Mouse (Mus musculus) Muller cell, postnatal 12 days (primary cell): Measurements from ENCODE around the gene Pkd1l3.
A peak's percentile ranks its signal among the peaks of the same experiment; 100 is the strongest.

ENCODE experiments used
- DNase-seq: peaks from one replicate; pipeline ENCODE4 v3.0.0-alpha.2; 2015; ENCODE audit errors: inconsistent ontology term

Pkd1l3 gene

GRCm38 (mm10) chr8:109614243-109615210 lies at the start of gene Pkd1l3:
Gene Pkd1l3, plus strand, starts transcription at chr8:109614517.
- DNase-seq = no peak

DNA sequence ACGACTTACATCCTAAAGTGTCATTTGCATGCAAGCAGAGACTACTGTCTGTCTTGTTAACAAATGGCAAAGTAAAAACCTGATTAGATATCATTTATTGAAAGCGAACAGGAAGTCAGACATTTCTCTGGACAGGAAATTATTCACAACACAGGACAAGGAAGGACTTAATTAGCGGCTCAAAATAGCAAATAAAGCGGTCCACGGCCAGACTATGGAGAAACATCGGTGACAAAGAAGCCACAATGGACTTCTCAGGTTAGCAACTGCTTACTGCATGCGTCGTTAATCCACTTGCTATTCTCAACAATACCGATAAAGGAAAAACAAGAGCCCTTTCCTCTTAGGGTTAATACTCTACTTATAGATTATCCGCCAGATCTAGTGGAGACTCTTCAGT lies 49.6 kb upstream of the Pkd1l3 start:
- no peak for DNase-seq

DNA sequence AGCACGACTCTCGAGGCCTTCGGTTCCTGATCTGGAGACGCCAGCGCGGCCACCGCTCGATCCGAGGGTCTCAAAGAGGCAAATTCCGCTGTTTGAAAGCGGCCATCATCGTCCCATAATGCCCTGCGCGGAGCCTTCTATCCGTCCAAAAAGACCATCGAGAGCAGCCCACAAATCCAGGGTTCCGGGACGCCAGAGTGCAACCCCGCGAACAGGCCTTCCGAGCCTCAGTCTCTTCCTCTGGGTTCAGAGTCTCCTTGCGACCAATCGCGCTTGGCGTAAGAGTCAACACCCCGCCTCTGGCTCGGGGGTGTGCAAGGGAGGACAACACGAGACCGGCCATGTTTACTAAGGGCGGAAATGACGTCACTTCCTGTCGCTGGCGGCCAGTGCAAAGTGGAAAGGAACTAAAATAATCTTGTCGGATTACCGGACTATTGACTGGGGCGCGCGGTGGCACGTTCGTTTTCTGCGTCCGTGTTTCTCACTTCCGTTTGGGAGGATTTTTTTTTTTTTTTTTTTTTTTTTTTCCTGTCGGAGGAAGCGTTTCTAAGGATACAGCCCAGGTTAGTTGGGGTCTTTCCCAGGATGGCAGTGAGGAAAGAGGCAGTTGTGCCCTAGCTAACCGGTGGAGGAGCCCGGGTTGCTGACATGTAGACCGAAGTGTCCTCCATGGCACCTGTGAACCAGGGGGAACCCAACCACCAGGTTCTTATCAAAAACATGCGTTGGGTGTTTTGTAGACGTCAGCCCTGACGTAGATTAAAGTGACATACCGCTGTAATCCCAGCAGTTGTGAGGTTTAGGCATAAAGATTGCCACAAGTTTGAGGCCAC lies 48.6 kb upstream of the Pkd1l3 start, which contains the start of the genes Dhx38 and Txnl4b:
Gene Dhx38, minus strand, starts transcription at position 364 of the 836 bp plus-strand sequence.
Gene Txnl4b, plus strand, starts transcription at position 395 of the 836 bp plus-strand sequence.
- peak; percentile 98 for DNase-seq

- no peak for DNase-seq
Measured at GRCm38 (mm10) chr8:109571139-109571538, 43.2 kb upstream of the Pkd1l3 start.

- no peak for DNase-seq
Measured at GRCm38 (mm10) chr8:109576311-109576710, 38.0 kb upstream of the Pkd1l3 start.

GRCm38 (mm10) chr8:109578900-109579301 lies 35.4 kb upstream of the Pkd1l3 start, which contains the start of gene Hp:
Gene Hp, minus strand, starts transcription at chr8:109579172.
- DNase-seq = no peak

GRCm38 (mm10) chr8:109584293-109584692 lies 30.0 kb upstream of the Pkd1l3 start:
- no peak for DNase-seq

- DNase-seq = no peak
Measured at GRCm38 (mm10) chr8:109584830-109585229, 29.5 kb upstream of the Pkd1l3 start.

- DNase-seq = no peak
Measured at GRCm38 (mm10) chr8:109585652-109586051, 28.7 kb upstream of the Pkd1l3 start.

DNA sequence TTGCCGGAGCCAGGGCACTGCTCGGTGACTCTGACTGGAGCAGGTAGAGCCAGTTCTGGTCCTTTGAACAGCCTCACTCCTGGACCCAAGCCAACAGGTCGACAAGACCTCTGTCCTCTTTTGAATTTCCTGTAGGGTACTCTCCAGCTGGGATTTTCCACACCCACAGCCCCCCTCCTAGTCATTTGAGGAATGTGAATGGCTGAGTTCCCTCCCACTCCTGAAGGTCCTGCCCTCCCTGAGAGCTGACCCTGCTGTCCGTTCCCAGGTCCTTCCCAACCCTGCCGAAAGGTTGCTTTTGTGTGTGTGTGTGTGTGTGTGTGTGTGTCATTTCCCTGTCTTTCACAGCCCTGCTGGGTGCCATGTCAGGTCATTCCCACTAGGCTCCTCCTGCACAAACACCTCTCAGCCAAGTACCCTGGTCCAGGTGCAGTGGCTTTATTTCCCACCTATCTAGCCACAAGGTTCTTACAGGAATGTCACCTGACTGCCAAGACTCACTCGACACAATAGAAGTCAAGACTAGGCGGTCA lies 27.3 kb upstream of the Pkd1l3 start:
- DNase-seq = no peak

- no peak for DNase-seq
Measured at GRCm38 (mm10) chr8:109590901-109591300, 23.4 kb upstream of the Pkd1l3 start.

GRCm38 (mm10) chr8:109591367-109591766 lies 22.9 kb upstream of the Pkd1l3 start:
- DNase-seq = no peak

DNA sequence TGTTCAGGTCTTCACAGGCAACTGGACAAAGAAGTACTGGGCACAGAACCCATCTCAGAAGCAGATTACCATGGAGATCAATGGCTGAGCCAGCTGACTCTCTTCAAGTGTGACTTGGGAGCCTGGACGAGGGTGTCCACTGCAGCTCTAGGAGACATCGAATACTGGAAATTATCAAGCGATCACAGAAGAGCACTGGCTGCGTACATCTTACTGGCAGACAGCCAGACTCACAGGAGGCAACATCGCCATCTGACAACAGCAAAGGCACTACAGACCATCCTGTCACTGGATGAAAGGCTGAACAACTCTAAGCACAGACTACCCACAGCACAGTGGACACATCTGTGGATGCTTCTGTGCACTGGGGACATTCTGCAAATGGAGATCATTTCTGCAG lies 22.2 kb upstream of the Pkd1l3 start:
- no peak for DNase-seq

DNA sequence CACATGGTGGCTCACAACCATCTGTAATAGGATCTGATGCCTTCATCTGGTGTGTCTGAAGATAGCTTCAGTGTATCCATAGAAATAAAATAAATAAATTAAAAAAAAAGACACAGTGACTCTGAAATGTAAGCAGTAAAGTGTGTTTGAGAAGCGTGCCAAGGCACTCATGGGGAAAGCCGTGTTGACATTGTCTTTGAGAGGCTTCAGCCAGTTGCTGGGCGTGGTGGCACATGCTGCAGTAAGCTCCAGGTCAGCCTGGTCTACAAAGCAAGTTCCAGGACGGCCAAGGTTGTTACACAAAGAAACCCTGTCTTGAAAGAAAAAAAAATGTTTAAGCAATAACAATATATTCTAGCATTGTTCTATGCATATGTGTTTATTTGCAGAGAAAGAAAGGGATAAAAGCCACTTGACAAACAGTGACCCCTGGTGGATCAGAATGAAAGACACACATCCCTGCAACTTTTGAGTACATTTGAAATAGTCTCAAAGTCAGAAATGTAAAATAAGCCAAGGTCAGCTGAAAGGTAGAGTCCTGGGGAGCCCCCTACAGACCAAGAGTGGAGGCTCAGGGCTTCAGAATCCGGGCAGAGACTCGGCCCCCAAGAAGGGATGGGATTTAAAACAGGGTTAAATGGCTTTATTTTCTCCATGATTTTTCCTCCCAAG lies 21.1 kb upstream of the Pkd1l3 start:
- peak; percentile 7 for DNase-seq

GRCm38 (mm10) chr8:109595854-109596253 lies 18.5 kb upstream of the Pkd1l3 start:
- DNase-seq = peak; percentile 16

- no peak for DNase-seq
Measured at GRCm38 (mm10) chr8:109606725-109607124, 7.6 kb upstream of the Pkd1l3 start.

GRCm38 (mm10) chr8:109607650-109608049 lies 6.7 kb upstream of the Pkd1l3 start:
- DNase-seq = peak; percentile 7

DNA sequence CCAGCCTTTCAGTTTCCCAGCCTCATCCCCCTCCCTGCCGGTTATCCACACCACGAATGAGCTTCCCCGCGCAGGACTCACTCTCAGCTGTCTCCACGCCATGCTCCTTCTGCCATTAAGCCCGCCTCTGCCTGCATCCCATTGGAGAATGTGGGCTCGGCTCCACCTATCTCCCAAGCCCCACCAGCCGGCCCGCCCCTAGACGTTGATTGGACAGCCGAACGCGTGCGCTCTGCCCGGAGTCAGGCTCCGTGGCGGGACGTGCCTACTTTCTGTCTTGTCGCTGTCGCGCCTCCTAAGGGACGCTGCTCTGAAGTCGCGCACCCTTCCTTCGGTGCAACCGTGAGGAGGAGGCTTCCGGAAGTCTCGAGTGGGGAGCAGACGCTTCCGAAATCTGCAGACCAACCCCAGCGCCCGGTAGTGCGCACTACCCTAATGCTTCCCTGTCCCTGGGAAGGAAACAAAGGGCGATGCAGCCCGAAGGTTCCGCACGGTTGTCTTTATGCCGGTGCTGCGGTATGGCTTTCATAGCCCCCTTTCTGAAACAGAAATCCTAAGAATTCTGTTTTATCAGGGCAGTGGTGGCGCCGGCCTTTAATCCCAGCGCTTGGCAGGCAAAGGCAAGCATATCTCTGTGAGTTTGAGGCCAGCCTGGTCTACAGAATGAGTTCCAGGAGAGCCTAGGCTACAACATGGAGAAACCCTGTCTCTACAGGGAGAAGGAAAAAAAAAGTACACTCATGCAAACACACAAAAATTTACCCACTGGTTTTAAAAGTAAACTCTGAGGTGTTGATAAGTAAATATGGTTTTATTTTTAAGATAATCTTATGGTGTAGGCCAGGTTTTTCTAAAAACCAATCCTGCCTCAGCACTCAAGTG lies 5.8 kb upstream of the Pkd1l3 start, which contains the start of gene Dhodh:
Gene Dhodh, minus strand, starts transcription at position 403 of the 882 bp plus-strand sequence.
- peak; percentile 97 for DNase-seq

- DNase-seq = no peak
Measured at GRCm38 (mm10) chr8:109609153-109609502, 5.2 kb upstream of the Pkd1l3 start.

- no peak for DNase-seq
Measured at GRCm38 (mm10) chr8:109615569-109615968, 1.3 kb downstream of the Pkd1l3 start.
